Mouse (Mus musculus): ENCODE measurements around the gene Gm38392. TPM values are rescaled to one million over a fixed set of nuclear protein-coding genes. Genes with fewer than 3 reads are reported as not detected.
A peak's percentile ranks its signal among the peaks of the same experiment; 100 is the strongest.

Gene Gm38392
- polyA plus RNA-seq, 1 experiment from 2014 or later: 0.35 TPM

GRCm38 (mm10) chr3:88220842-88221241 is 66.2 kb downstream of the Gm38392 start:
- peaks cover 2% of the 10 kb centered on the region; the same call in 1 of the 2 replicates for H3K4me1 ChIP-seq
- no peaks in the 10 kb centered on the region for H3K9me3 ChIP-seq
- no peak overlapping the region for H3K9ac ChIP-seq
- 0% methylated on average over 6 of the region's 6 CpGs for WGBS
- H3K4me3 ChIP-seq: no peak overlapping the region
- peaks cover 81% of the 10 kb centered on the region for H3K27me3 ChIP-seq
- peak; percentile 46; the same call in 1 of the 2 replicates for ATAC-seq (ENCODE audit: borderline replicate concordance, extremely low read depth, low FRiP score, low TSS enrichment)
- no peak overlapping the region for H3K27ac ChIP-seq
- H3K36me3 ChIP-seq: no peaks in the 10 kb centered on the region
- no peak overlapping the region for H3K4me2 ChIP-seq

- Histone ChIP-seq H3K36me3 (no peaks in the 10 kb centered on the region), H3K27me3 (peaks cover 90% of the 10 kb centered on the region), H3K4me3 (no peak overlapping the region), H3K4me2 (no peak overlapping the region), H3K9me3 (no peaks in the 10 kb centered on the region), H3K27ac (no peak overlapping the region), H3K4me1 (peaks cover 11% of the 10 kb centered on the region), H3K9ac (no peak overlapping the region)
- 27% methylated on average over 9 of the region's 9 CpGs for WGBS
- ATAC-seq (ENCODE audit: borderline replicate concordance, extremely low read depth, low FRiP score, low TSS enrichment): no peak
Measured at GRCm38 (mm10) chr3:88219940-88220339, 67.1 kb downstream of the Gm38392 start.

- Histone ChIP-seq H3K9ac (no peak overlapping the region), H3K4me2 (no peak overlapping the region), H3K9me3 (no peaks in the 10 kb centered on the region), H3K27ac (no peak overlapping the region), H3K4me3 (no peak overlapping the region), H3K36me3 (no peaks in the 10 kb centered on the region), H3K4me1 (peaks cover 12% of the 10 kb centered on the region), H3K27me3 (peaks cover 99% of the 10 kb centered on the region)
- WGBS: 58% methylated on average over 1 of the region's 2 CpGs
- ATAC-seq (ENCODE audit: borderline replicate concordance, extremely low read depth, low FRiP score, low TSS enrichment): no peak
Measured at GRCm38 (mm10) chr3:88217679-88218078, 69.3 kb downstream of the Gm38392 start.

GRCm38 (mm10) chr3:88216534-88217326 is 70.3 kb downstream of the Gm38392 start:
- no peak overlapping the region for H3K27ac ChIP-seq
- no peak for ATAC-seq (ENCODE audit: borderline replicate concordance, extremely low read depth, low FRiP score, low TSS enrichment)
- H3K27me3 ChIP-seq: peaks cover 98% of the 10 kb centered on the region
- 0 out of 2 replicates have a peak overlapping the region, but pooled peaks have one; percentile 32 for H3K4me3 ChIP-seq
- no peak overlapping the region for H3K9ac ChIP-seq
- H3K4me2 ChIP-seq: no peak overlapping the region
- H3K4me1 ChIP-seq: peaks cover 12% of the 10 kb centered on the region
- 9% methylated on average over 7 of the region's 7 CpGs for WGBS
- no peaks in the 10 kb centered on the region for H3K36me3 ChIP-seq
- no peaks in the 10 kb centered on the region for H3K9me3 ChIP-seq

- peak overlapping the region; percentile 48; the same call in 1 of the 2 replicates for H3K4me2 ChIP-seq
- no peak for ATAC-seq (ENCODE audit: borderline replicate concordance, extremely low read depth, low FRiP score, low TSS enrichment)
- no peak overlapping the region for H3K27ac ChIP-seq
- H3K27me3 ChIP-seq: peaks cover 98% of the 10 kb centered on the region
- no peaks in the 10 kb centered on the region for H3K9me3 ChIP-seq
- H3K36me3 ChIP-seq: no peaks in the 10 kb centered on the region
- peak overlapping the region; percentile 32; the same call in 1 of the 2 replicates for H3K4me3 ChIP-seq
- 5% methylated on average over 6 of the region's 6 CpGs for WGBS
- H3K4me1 ChIP-seq: peaks cover 12% of the 10 kb centered on the region
- H3K9ac ChIP-seq: no peak overlapping the region
Measured at GRCm38 (mm10) chr3:88216116-88216515, 70.9 kb downstream of the Gm38392 start.

- Histone ChIP-seq H3K36me3 (no peaks in the 10 kb centered on the region), H3K4me3 (peak overlapping the region; percentile 32), H3K27me3 (peaks cover 98% of the 10 kb centered on the region), H3K27ac (no peak overlapping the region), H3K9me3 (no peaks in the 10 kb centered on the region), H3K4me2 (peak overlapping the region; percentile 48), H3K9ac (no peak overlapping the region), H3K4me1 (peaks cover 12% of the 10 kb centered on the region)
- 1% methylated on average over 23 of the region's 23 CpGs for WGBS
- no peak; the same call in 1 of the 2 replicates for ATAC-seq (ENCODE audit: borderline replicate concordance, extremely low read depth, low FRiP score, low TSS enrichment)
Measured at GRCm38 (mm10) chr3:88215553-88216004, 71.4 kb downstream of the Gm38392 start.

GRCm38 (mm10) chr3:88214971-88215552 is 71.9 kb downstream of the Gm38392 start:
- H3K9ac ChIP-seq: no peak overlapping the region
- peaks cover 98% of the 10 kb centered on the region for H3K27me3 ChIP-seq
- no peaks in the 10 kb centered on the region for H3K36me3 ChIP-seq
- no peak overlapping the region for H3K27ac ChIP-seq
- ATAC-seq (ENCODE audit: borderline replicate concordance, extremely low read depth, low FRiP score, low TSS enrichment): peak; percentile 39; the same call in 1 of the 2 replicates
- no peaks in the 10 kb centered on the region for H3K9me3 ChIP-seq
- H3K4me2 ChIP-seq: peak overlapping the region; percentile 48
- WGBS: 2% methylated on average over 48 of the region's 48 CpGs
- peak overlapping the region; percentile 32 for H3K4me3 ChIP-seq
- peaks cover 12% of the 10 kb centered on the region for H3K4me1 ChIP-seq

- H3K4me3 ChIP-seq: peak overlapping the region; percentile 32
- H3K27ac ChIP-seq: no peak overlapping the region
- 1% methylated on average over 42 of the region's 42 CpGs for WGBS
- no peak overlapping the region for H3K9ac ChIP-seq
- H3K27me3 ChIP-seq: peaks cover 98% of the 10 kb centered on the region
- ATAC-seq (ENCODE audit: borderline replicate concordance, extremely low read depth, low FRiP score, low TSS enrichment): no peak
- H3K36me3 ChIP-seq: no peaks in the 10 kb centered on the region
- H3K4me2 ChIP-seq: peak overlapping the region; percentile 48
- H3K9me3 ChIP-seq: no peaks in the 10 kb centered on the region
- peaks cover 12% of the 10 kb centered on the region for H3K4me1 ChIP-seq
Measured at GRCm38 (mm10) chr3:88214197-88214938, 72.6 kb downstream of the Gm38392 start.

- WGBS: 2% methylated on average over 2 of the region's 2 CpGs
- no peak for ATAC-seq (ENCODE audit: borderline replicate concordance, extremely low read depth, low FRiP score, low TSS enrichment)
- H3K27ac ChIP-seq: no peak overlapping the region
- no peaks in the 10 kb centered on the region for H3K36me3 ChIP-seq
- peaks cover 98% of the 10 kb centered on the region for H3K27me3 ChIP-seq
- H3K4me3 ChIP-seq: no peak overlapping the region
- H3K4me2 ChIP-seq: no peak overlapping the region
- H3K4me1 ChIP-seq: peaks cover 12% of the 10 kb centered on the region
- no peak overlapping the region for H3K9ac ChIP-seq
- no peaks in the 10 kb centered on the region for H3K9me3 ChIP-seq
Measured at GRCm38 (mm10) chr3:88213019-88213418, 74.0 kb downstream of the Gm38392 start.

GRCm38 (mm10) chr3:88212356-88212755 is 74.7 kb downstream of the Gm38392 start:
- Histone ChIP-seq H3K27me3 (peaks cover 99% of the 10 kb centered on the region), H3K9ac (no peak overlapping the region), H3K9me3 (no peaks in the 10 kb centered on the region), H3K4me2 (no peak overlapping the region), H3K4me3 (no peak overlapping the region), H3K4me1 (peaks cover 12% of the 10 kb centered on the region), H3K36me3 (no peaks in the 10 kb centered on the region), H3K27ac (no peak overlapping the region)
- no peak for ATAC-seq (ENCODE audit: borderline replicate concordance, extremely low read depth, low FRiP score, low TSS enrichment)
- WGBS: 7% methylated on average over 1 of the region's 1 CpGs

- Histone ChIP-seq H3K36me3 (no peaks in the 10 kb centered on the region), H3K9ac (no peak overlapping the region), H3K4me2 (no peak overlapping the region), H3K27me3 (peaks cover 99% of the 10 kb centered on the region), H3K9me3 (no peaks in the 10 kb centered on the region), H3K4me1 (peaks cover 11% of the 10 kb centered on the region), H3K27ac (no peak overlapping the region), H3K4me3 (no peak overlapping the region)
- no peak for ATAC-seq (ENCODE audit: borderline replicate concordance, extremely low read depth, low FRiP score, low TSS enrichment)
- 7% methylated on average over 2 of the region's 2 CpGs for WGBS
Measured at GRCm38 (mm10) chr3:88210918-88211317, 76.1 kb downstream of the Gm38392 start.
